Mouse (Mus musculus): Measurements from ENCODE around the gene Gm10135. TPM values are rescaled to one million over a fixed set of nuclear protein-coding genes. Genes with fewer than 3 reads are reported as not detected.
"Not testable (repeated sequence)": the region's sequence is repeated elsewhere in the genome, so short reads cannot be mapped to it uniquely, and the experiment has no call there.

Gm10135 gene
- polyA plus RNA-seq, 1 experiment from 2014 or later, result not detected

- 92% methylated on average over 2 of the region's 2 CpGs for WGBS
- no peak for ATAC-seq
- no peak overlapping the region for H3K4me2 ChIP-seq (ENCODE audit: low read length)
- peaks cover 8% of the 10 kb centered on the region; the same call in 1 of the 2 replicates for H3K36me3 ChIP-seq (ENCODE audit: control insufficient read depth, insufficient read depth, low read length)
- H3K9me3 ChIP-seq (replicated peaks; ENCODE audit: control insufficient read depth, low read length, poor library complexity, severe bottlenecking), result no peaks in the 10 kb centered on the region
- H3K9ac ChIP-seq (ENCODE audit: low read depth, low read length), result no peak overlapping the region
- no peak overlapping the region for H3K27ac ChIP-seq (ENCODE audit: low read length)
- no peak overlapping the region for H3K4me3 ChIP-seq (ENCODE audit: low read depth, low read length)
- no peaks in the 10 kb centered on the region for H3K27me3 ChIP-seq (ENCODE audit: control insufficient read depth, insufficient read depth, low read depth, low read length)
- no peaks in the 10 kb centered on the region for H3K4me1 ChIP-seq (ENCODE audit: control insufficient read depth, insufficient read depth, low read length)
These were observed 24.2 kb downstream of the Gm10135 start for GRCm38 (mm10) chr5:72950252-72950651.

GRCm38 (mm10) chr5:72948136-72948535 is 26.4 kb downstream of the Gm10135 start:
- H3K4me1 ChIP-seq (ENCODE audit: control insufficient read depth, insufficient read depth, low read length), result no peaks in the 10 kb centered on the region
- 92% methylated on average over 1 of the region's 1 CpGs for WGBS

GRCm38 (mm10) chr5:72940906-72941432 is 33.5 kb downstream of the Gm10135 start:
- Histone ChIP-seq H3K4me1 (ENCODE audit: control insufficient read depth, insufficient read depth, low read length) (no peaks in the 10 kb centered on the region), H3K36me3 (ENCODE audit: control insufficient read depth, insufficient read depth, low read length) (no peaks in the 10 kb centered on the region), H3K27me3 (ENCODE audit: control insufficient read depth, insufficient read depth, low read depth, low read length) (no peaks in the 10 kb centered on the region), H3K4me2 (ENCODE audit: low read length) (no peak overlapping the region), H3K9ac (ENCODE audit: low read depth, low read length) (no peak overlapping the region), H3K27ac (ENCODE audit: low read length) (no peak overlapping the region), H3K9me3 (replicated peaks; ENCODE audit: control insufficient read depth, low read length, poor library complexity, severe bottlenecking) (no peaks in the 10 kb centered on the region), H3K4me3 (ENCODE audit: low read depth, low read length) (no peak overlapping the region)
- no peak for ATAC-seq
- 96% methylated on average over 5 of the region's 5 CpGs for WGBS

More at GRCm38 (mm10) chr5:72948136-72948535, 26.4 kb downstream of the Gm10135 start:
- no peak for ATAC-seq
- Histone ChIP-seq H3K36me3 (ENCODE audit: control insufficient read depth, insufficient read depth, low read length) (peaks cover 8% of the 10 kb centered on the region; the same call in 1 of the 2 replicates), H3K9ac (ENCODE audit: low read depth, low read length) (no peak overlapping the region), H3K4me3 (ENCODE audit: low read depth, low read length) (no peak overlapping the region), H3K27ac (ENCODE audit: low read length) (no peak overlapping the region), H3K4me2 (ENCODE audit: low read length) (no peak overlapping the region), H3K9me3 (replicated peaks; ENCODE audit: control insufficient read depth, low read length, poor library complexity, severe bottlenecking) (no peaks in the 10 kb centered on the region), H3K27me3 (ENCODE audit: control insufficient read depth, insufficient read depth, low read depth, low read length) (no peaks in the 10 kb centered on the region)

- H3K4me3 ChIP-seq (ENCODE audit: low read depth, low read length), result no peak overlapping the region
- no peaks in the 10 kb centered on the region for H3K27me3 ChIP-seq (ENCODE audit: control insufficient read depth, insufficient read depth, low read depth, low read length)
- H3K27ac ChIP-seq (ENCODE audit: low read length), result no peak overlapping the region
- no peaks in the 10 kb centered on the region for H3K4me1 ChIP-seq (ENCODE audit: control insufficient read depth, insufficient read depth, low read length)
- H3K9ac ChIP-seq (ENCODE audit: low read depth, low read length), result no peak overlapping the region
- no peaks in the 10 kb centered on the region for H3K9me3 ChIP-seq (replicated peaks; ENCODE audit: control insufficient read depth, low read length, poor library complexity, severe bottlenecking)
- H3K4me2 ChIP-seq (ENCODE audit: low read length), result no peak overlapping the region
- ATAC-seq, result no peak
- 96% methylated on average over 2 of the region's 2 CpGs for WGBS
- H3K36me3 ChIP-seq (ENCODE audit: control insufficient read depth, insufficient read depth, low read length), result no peaks in the 10 kb centered on the region
These were observed 35.2 kb downstream of the Gm10135 start for GRCm38 (mm10) chr5:72939311-72939710.

- H3K36me3 ChIP-seq (ENCODE audit: control insufficient read depth, insufficient read depth, low read length); H3K27ac ChIP-seq (ENCODE audit: low read length); H3K4me3 ChIP-seq (ENCODE audit: low read depth, low read length); H3K4me2 ChIP-seq (ENCODE audit: low read length); H3K27me3 ChIP-seq (ENCODE audit: control insufficient read depth, insufficient read depth, low read depth, low read length); ATAC-seq; H3K4me1 ChIP-seq (ENCODE audit: control insufficient read depth, insufficient read depth, low read length); H3K9ac ChIP-seq (ENCODE audit: low read depth, low read length); H3K9me3 ChIP-seq (replicated peaks; ENCODE audit: control insufficient read depth, low read length, poor library complexity, severe bottlenecking): not testable (repeated sequence)
- WGBS, result 94% methylated on average over 3 of the region's 3 CpGs
These were observed 36.1 kb downstream of the Gm10135 start for GRCm38 (mm10) chr5:72938421-72938820.

- 94% methylated on average over 17 of the region's 17 CpGs for WGBS
- H3K9me3 ChIP-seq (replicated peaks; ENCODE audit: control insufficient read depth, low read length, poor library complexity, severe bottlenecking), result no peaks in the 10 kb centered on the region
- no peak for ATAC-seq
- H3K27me3 ChIP-seq (ENCODE audit: control insufficient read depth, insufficient read depth, low read depth, low read length), result no peaks in the 10 kb centered on the region
- H3K4me1 ChIP-seq (ENCODE audit: control insufficient read depth, insufficient read depth, low read length), result no peaks in the 10 kb centered on the region
- H3K36me3 ChIP-seq (ENCODE audit: control insufficient read depth, insufficient read depth, low read length), result 0 out of 2 replicates have a peak, but pooled peaks cover 4% of the 10 kb centered on the region
- no peak overlapping the region for H3K9ac ChIP-seq (ENCODE audit: low read depth, low read length)
- no peak overlapping the region for H3K27ac ChIP-seq (ENCODE audit: low read length)
- H3K4me3 ChIP-seq (ENCODE audit: low read depth, low read length), result no peak overlapping the region
- no peak overlapping the region for H3K4me2 ChIP-seq (ENCODE audit: low read length)
These were observed 41.4 kb downstream of the Gm10135 start for GRCm38 (mm10) chr5:72933026-72933675.

- H3K4me2 ChIP-seq (ENCODE audit: low read length), result no peak overlapping the region
- no peaks in the 10 kb centered on the region for H3K4me1 ChIP-seq (ENCODE audit: control insufficient read depth, insufficient read depth, low read length)
- H3K27me3 ChIP-seq (ENCODE audit: control insufficient read depth, insufficient read depth, low read depth, low read length), result no peaks in the 10 kb centered on the region
- no peak overlapping the region for H3K4me3 ChIP-seq (ENCODE audit: low read depth, low read length)
- H3K9ac ChIP-seq (ENCODE audit: low read depth, low read length), result no peak overlapping the region
- H3K36me3 ChIP-seq (ENCODE audit: control insufficient read depth, insufficient read depth, low read length), result no peaks in the 10 kb centered on the region
- H3K27ac ChIP-seq (ENCODE audit: low read length), result no peak overlapping the region
- no peak for ATAC-seq
- no peaks in the 10 kb centered on the region for H3K9me3 ChIP-seq (replicated peaks; ENCODE audit: control insufficient read depth, low read length, poor library complexity, severe bottlenecking)
These were observed 47.4 kb downstream of the Gm10135 start for GRCm38 (mm10) chr5:72927074-72927473.

GRCm38 (mm10) chr5:72922796-72923195 is 51.7 kb downstream of the Gm10135 start:
- no peaks in the 10 kb centered on the region for H3K9me3 ChIP-seq (replicated peaks; ENCODE audit: control insufficient read depth, low read length, poor library complexity, severe bottlenecking)
- no peak overlapping the region for H3K9ac ChIP-seq (ENCODE audit: low read depth, low read length)
- no peaks in the 10 kb centered on the region for H3K4me1 ChIP-seq (ENCODE audit: control insufficient read depth, insufficient read depth, low read length)
- H3K36me3 ChIP-seq (ENCODE audit: control insufficient read depth, insufficient read depth, low read length), result no peaks in the 10 kb centered on the region
- H3K27me3 ChIP-seq (ENCODE audit: control insufficient read depth, insufficient read depth, low read depth, low read length), result no peaks in the 10 kb centered on the region
- H3K4me2 ChIP-seq (ENCODE audit: low read length), result no peak overlapping the region
- 95% methylated on average over 3 of the region's 3 CpGs for WGBS
- no peak overlapping the region for H3K27ac ChIP-seq (ENCODE audit: low read length)
- H3K4me3 ChIP-seq (ENCODE audit: low read depth, low read length), result no peak overlapping the region
- no peak for ATAC-seq

- Histone ChIP-seq H3K27me3 (ENCODE audit: control insufficient read depth, insufficient read depth, low read depth, low read length) (no peaks in the 10 kb centered on the region), H3K4me2 (ENCODE audit: low read length) (no peak overlapping the region), H3K27ac (ENCODE audit: low read length) (no peak overlapping the region), H3K9me3 (replicated peaks; ENCODE audit: control insufficient read depth, low read length, poor library complexity, severe bottlenecking) (no peaks in the 10 kb centered on the region), H3K4me3 (ENCODE audit: low read depth, low read length) (no peak overlapping the region), H3K9ac (ENCODE audit: low read depth, low read length) (no peak overlapping the region), H3K4me1 (ENCODE audit: control insufficient read depth, insufficient read depth, low read length) (peaks cover 14% of the 10 kb centered on the region), H3K36me3 (ENCODE audit: control insufficient read depth, insufficient read depth, low read length) (no peaks in the 10 kb centered on the region)
- ATAC-seq, result no peak
- 93% methylated on average over 8 of the region's 8 CpGs for WGBS
These were observed 53.3 kb downstream of the Gm10135 start for GRCm38 (mm10) chr5:72921171-72921570.
